Mouse (Mus musculus) spleen, adult 12 weeks (tissue): Measurements from ENCODE around the gene Uqcrq.
"Not testable (repeated sequence)": the region's sequence is repeated elsewhere in the genome, so short reads cannot be mapped to it uniquely, and the experiment has no call there.

ENCODE experiments used
- DNase-seq: peaks from one replicate; pipeline ENCODE4 v3.0.0; 2022; ENCODE audit warnings: low spot score

Uqcrq gene

DNA sequence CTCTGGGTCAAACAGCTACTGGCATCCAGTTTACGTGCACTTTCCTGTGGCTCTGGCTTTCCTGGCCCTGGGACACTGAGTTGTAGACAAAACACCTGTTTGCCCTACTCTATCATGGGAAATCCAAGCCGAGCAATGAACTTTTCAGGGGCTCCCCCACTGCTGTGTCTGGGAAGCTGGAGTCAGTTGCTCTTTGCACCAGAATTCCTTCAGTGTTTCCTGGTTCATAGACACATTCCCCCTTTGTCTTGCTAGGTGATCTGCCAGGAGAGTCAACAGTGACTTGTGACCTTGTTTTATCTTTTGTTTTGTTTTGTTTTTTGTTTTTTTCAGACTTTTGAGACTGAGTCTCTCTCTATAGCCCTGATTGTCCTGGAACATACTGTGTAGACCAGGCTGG is 20.7 kb upstream of the Uqcrq start:
- DNase-seq: no peak

DNA sequence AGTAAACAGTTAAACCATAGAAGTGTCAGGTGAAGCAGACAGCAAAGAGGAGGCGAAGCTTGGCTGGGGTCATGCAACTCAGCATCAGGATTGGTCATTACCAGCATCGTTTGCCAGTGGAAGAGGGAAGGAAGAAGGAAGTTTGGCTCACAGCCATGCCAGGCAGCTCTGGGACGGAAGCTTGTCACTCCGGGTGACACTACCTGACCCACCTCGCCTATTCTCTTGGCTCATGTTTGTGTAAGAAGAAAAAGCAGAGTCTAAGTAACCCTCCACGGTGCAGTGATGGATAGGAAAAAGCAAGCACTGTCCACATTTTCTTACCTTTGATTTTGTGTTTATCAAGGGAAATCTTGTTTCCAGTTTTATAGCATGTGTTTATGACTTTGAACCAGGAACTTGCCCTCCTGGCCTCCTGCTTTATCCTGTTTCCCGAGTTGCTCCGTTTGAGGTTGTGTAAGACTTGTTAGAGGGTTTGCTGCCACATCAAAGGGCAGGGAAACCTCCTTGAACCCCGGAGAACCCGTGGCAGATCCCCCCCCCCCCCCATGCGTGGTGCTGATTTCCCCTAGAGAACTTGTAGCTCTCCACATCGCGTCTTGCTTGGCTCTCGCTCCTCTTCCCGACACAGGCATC is 19.6 kb upstream of the Uqcrq start:
- no peak for DNase-seq

DNA sequence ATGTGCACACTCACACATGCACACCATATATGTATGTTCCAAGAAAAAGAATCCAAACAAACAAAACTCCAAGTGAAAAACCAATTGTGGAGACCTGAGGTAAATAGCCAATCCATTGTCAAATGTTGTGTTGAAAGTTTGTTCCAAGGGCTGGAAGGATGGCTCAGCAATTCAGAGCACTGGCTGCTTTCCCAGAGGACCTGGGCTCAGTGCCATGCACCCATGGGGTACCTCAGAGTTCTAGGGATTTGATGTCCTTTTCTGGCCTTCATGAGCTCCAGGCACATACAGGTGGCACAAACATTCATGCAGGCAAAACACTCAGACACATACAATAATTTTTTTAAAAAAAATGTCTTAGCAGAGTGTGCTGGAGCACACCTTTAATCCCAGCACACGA is 17.9 kb upstream of the Uqcrq start:
- DNase-seq: no peak

DNA sequence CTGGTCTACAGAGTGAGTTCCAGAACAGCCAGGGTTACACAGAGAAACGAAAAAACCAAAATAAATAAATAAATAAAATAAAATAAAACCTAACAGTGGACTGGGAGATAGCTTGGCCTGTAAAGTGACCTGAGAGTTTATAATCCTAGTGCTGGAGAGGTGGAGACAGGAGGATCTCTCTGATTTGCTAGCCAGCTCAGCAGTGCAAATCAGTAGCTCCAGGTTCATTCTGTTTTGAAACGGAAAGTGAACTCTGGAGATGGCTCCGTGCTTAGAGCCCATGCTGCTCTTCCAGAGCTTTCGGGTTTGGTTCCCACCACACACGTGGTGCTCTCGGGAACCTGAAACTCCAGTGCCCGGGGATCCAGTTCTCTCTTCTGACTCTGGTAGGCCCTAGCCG is 17.4 kb upstream of the Uqcrq start:
- DNase-seq: no peak

DNA sequence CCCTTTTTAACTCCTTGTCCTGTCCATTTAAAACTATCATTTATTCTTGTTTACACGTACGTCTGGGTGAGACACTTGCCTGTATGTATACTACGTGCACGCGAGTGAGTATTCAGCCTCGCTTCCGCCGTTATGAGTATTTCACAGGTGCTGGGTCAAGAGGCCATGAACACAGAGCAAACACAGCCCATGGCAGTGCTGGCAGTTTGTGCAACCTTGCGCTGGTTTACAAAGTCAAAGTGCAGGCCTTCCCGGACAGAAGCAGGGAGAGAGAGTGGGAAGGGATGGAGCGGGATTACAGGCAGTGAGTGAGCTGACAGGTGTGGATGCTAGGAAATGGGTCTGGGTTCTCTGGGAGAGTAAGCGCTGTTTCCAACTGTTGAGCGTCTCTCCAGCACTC is 15.6 kb upstream of the Uqcrq start:
- DNase-seq: no peak

DNA sequence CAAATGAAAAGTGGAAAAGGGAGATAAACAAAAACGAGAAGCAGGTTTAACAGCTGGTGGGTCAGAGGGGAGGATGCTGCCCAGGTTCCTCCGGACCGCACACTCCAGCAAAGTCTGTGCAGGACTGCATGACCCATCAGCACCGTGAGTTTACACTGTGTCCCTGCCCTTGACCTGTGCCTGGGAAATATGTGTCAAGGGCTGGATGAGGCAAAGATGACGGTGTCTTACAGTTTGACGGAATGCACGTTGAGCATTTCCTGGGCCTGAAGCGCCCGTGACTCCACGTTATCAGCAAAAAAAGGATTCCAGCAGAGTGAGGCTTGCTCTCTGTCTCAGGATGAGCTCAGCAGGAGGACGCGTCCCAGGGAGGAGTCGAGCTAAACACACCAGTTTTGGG is 14.9 kb upstream of the Uqcrq start:
- no peak for DNase-seq

DNA sequence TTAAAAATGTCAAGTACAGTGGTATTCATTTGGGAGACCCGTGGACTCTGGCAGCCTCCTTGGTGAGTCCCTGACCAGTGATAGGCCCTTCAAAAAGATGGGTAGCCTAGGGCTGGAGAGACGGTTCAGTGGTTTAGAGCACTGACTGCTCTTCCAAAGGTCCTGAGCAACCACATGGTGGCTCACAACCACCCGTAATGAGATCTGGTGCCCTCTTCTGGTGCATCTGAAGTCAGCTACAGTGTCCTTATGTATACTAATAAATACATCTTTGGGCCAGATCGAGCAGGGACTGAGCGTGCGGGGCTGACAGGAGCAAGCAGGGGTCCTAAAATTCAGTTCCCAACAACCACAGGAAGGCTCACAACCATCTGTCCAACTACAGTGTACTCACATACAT is 13.2 kb upstream of the Uqcrq start:
- DNase-seq: no peak

DNA sequence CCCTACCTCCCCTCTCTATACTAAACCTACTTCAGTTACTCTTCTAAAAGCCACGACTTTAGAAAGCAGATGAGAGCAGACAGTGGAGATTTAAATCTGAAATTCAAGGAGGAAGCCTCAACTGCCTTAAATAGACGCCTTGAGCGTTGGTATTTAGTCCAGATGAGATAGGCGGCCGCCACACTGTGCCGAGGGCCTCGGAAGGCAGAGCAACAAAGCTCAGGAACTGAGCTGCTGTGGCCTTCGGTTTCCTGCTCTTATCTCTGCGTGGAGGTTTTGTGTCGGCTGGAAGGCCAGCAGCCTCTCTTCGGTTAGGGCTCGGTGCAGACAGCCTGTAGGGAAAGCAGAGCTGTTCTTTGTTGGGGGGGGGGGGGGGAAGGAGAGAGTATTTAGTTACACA is 11.3 kb upstream of the Uqcrq start:
- no peak for DNase-seq

DNA sequence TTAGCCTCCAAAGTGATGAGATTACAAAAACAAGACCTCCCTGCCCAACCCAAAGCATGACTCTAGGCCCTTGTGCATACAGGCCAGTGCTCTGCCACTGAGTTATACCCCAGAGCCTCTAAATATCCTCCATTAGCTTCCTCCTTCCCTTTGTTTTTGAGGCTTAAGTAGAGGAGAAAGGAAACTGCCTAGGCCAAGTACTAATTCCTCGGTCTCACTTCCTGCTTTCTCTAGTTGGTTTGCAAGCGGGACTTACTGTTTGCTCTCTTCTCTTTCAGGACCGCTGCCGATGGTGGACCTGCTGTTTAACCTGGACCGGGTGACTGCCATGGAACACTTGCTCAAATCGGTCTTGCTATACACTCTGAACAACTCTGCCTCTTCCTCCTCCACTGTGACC is 5.7 kb upstream of the Uqcrq start:
- no peak for DNase-seq

DNA sequence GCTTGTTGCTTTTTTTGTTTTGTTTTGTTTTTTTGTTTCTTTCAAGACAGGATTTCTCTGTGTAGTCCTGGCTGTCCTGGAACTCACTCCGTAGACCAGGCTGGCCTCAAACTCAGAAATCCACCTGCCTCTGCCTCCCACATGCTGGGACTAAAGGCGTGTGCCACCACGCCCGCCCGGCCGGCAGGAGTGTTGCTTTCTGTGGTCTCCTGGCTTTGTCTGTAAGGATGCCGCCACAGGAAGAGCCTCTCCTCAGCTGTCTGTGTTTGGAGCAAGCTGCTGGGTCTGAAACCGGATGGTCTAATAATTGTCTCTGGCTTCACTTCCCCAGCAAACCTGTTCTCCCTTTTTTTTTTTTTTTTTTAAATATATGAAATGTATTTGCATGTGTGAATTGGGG is 4.9 kb upstream of the Uqcrq start:
- no peak for DNase-seq

DNA sequence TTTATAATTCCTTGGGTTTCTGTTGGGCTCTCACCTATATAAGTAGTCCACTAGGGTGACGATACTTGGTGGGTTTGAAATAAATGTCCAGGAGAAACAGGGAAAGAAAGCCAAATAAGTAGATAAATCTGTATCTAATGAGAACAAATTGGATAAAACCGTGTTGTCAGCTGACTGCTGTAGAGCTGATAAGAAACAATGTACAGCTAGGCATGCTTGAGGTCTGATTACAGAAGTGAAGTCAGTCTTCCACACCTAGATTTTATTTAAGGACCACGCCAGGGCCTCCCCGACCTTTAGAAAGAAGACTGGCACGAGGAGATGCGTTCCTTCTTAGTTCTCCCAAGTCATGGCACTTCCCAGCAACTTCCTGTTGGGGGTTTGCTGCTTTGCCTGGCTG is 2.4 kb upstream of the Uqcrq start:
- no peak for DNase-seq

DNA sequence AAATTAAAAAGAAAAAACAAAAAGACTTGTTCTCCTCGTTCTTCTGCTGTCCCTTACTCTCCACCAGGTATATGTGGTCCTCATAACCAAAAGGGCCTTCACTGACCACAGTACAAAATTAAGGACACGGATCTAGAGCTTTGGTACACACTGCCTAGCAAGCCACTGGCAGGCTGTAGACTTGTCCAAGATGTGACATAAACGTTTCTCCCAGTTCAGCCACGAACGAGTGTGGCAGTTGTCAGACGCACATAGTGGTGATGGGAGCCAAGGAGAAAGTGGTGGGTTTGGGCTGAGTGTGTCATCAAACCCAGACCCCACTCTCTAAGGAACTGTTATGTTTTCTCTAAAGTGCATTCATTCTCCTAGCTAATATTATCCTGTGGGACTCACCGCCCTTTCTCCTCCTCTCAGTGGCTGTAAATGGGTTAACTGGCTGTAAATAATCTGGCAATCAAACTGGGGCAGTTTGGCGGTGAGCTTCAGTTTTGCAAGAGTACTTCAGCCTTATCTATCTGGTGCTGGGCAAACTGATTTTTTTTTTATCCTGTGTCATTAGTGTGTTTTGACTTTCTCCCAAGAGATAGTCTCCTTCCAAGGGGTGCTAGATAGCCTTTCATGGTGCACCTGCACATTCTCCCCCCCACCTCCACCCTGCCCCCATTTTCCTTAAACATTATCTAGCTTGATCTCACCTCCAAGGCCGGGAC is 871 bp upstream of the Uqcrq start:
- DNase-seq: no peak

DNA sequence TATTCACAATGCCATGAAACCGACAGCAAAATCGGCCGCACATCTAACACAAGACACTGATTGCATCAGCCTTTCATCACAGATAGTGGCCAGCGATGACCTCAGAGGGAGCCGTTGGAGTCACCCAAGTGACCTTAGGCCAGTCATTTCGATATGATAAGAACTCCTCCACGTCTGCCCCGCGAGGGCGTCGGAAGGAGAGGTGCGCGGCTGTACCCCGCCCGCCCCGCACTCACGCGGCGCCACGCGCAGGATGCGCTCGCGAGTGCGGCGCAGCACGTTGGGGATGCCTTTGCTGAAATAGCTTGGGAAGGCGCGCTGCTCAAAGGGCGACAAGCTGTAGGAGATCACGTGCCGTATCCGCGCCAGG is 346 bp downstream of the Uqcrq start:
- DNase-seq: no peak

DNA sequence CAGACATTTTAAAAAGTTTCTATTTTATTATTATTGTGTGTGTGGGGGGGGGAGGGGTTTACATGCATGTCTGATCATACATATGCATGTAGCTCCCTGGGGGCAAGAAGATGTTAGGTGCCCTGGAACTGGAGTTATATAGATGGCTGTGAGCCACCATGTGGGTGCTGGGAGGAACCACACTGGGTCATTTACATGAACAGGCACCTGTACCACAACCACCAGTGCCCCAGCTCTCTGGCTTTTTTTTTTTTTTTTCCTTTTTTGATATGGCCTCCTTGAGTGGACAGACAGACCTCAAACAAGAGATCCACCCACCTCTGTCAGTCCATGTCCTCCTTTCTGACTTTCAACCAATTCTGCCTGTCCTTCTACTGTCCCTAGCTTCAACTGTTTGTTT is 1.4 kb downstream of the Uqcrq start:
- no peak for DNase-seq

DNA sequence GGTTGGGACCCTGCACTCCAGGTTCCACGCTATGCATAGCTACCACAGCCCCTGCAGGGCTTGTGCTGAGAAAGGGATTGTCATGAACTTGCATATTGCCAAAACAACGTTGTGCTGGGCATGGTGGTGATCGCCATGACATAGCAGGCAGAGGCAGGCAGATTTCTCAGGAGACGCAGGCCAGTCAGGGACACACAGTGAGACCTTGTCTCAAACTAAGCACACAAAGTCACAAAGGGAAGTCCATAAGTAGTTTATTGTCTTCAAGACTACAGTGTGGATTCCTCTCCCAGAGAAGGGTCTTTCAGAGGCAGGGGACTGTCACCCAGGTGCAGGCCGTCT is 1.9 kb downstream of the Uqcrq start:
- DNase-seq: no peak

DNA sequence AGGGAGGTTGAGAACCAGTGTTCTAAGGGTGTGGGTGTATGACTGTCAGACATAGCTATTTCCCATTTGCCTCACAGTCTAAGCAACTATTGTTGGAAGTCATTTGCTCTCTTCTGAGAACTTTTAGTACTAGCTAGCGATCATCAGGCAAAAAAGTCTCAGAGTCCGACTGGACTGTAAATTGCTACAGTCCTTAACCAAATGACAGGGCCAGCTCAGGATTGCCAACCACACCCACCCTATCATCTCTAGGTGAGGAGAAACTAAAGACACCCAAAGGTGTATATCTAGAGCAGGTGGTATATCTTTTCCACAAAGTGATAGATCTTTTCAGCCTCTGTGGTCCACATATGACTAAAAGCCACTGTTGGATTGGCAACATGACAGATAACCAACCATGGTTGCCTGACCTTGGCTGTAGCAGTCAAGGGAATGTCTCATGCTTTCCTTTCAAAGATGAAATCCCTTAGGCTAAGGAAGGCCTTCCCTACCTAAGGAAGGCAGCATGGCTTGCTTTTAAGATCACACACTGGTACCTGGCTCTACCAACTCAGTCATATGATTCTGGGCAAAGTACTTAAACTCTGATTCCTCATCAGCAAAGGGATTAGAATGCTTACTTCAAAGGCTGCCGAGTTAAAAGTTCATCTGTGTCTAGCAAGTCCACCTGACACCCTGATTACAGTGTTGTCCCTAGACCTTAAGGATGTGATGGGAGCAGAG is 2.5 kb downstream of the Uqcrq start:
- no peak for DNase-seq

DNA sequence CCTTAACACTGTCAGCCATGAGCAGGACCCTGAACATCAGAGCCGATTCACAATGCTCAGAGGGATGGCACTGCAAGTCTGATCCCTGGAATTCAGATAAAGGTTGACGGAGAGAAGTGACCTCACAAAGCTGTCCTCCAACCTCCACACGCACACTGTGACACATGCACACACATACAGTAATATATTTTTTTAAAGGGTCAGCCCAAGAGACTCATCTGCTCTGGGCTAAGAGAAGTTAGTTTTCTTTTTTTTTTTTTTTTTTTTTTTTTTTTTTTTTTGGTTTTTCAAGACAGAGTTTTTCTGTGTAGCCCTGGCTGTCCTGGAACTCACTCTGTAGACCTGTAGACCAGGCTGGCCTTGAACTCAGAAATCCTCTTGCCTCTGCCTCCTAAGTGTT is 3.7 kb downstream of the Uqcrq start:
- not testable (repeated sequence) for DNase-seq

DNA sequence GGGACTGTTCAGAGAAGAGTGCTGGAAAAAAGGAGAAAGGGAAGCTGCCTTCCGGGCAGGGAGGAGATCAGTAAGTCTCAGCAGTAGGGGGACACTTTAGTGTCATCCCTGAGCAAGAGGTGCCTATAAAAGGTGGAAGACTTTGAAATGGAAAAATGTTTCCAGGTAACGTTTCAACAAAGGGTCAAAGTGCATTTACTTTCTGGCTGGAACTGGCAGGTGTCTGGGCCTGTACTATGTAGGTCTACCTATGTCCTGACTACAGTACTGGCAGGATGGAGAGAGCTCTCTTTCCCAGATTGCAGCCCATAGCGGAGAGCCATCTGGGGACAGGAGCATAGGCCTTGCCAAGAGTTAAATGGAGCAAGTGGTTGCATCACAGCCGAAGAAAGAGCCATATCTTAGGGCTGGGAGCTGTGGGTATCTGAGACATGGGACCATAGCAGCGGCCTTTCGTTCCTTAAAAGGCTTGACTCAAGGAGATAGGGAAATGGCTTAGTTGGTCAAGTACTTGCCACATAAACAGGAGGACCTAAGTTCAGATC is 4.8 kb downstream of the Uqcrq start:
- DNase-seq: no peak

DNA sequence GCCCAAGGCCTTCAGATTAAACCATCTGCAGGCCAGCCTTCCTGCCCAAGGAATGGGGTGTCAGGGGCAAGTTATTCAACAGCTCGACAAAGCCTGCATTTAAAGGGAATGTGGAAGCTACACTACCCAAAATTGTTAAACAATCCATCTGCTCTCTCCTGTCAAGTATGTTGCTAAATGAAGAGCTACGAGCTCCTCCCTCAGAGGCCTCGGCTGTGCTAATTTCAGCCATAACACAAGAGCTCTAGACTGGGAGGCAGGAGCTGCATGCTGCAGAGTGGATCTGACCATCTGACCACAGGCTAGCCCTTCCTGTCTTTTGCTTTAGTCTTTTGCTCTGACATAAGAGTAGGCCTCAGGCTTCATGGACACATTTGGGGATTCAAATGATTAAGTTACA is 5.4 kb downstream of the Uqcrq start:
- no peak for DNase-seq

DNA sequence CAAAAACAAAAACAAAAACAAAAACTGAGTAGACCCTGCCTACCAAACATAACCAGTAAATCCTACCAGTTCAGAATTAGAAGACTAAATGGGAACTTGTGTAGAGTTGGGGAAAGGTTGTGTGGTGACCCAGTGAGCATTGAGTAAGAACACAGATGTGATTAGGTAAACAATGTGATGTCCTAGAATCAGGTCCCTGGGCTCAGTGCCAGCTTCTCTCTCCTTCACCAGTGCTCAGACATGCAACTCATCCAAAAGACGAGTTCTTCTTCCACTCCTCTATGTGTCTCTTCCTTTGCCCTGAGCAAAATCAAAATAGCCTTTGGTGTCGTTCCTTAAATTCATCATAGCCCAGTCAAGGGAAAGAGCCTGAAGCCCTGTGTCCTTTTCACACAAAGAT is 5.8 kb downstream of the Uqcrq start:
- DNase-seq: no peak

DNA sequence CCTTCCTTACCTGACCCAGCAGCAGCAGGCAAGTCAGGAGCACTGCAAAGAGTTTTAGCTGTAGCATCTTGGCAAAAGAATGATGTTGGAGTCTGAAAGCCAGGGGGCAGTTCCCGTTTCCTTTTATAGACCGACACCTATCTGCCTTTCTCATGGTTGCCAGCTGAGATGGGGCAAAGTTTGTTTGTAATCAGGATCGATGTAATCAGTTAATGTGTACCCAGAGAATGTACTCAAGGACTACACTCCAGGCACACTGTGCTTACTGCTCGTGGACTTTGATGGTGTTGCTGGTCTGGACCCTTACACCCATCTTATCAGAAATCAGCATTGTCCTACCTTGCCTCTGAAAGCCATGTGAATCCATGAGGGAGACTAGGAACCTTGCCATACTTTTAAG is 7.6 kb downstream of the Uqcrq start, which contains the start of gene Leap2:
Gene Leap2, minus strand, starts transcription at position 135 of the 400 bp plus-strand sequence.
- no peak for DNase-seq

DNA sequence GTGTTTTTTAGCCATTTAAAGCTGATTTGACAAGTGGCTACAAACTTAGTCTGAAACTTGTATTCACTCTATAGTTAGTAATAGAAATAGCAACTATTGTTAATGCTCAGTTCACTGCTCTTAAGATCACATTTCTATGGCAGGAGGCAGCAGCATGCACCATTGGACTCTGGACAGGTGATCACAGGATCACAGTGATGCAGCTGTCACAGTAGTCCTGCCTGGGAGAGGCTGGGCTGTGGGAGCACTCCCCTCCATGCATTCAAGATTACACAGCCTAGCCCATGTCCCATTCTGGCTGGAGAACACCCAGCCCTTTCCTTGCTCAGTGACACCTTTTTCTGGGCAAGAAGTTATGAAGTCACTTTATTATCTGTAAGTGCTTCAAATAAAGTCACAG is 12.6 kb downstream of the Uqcrq start:
- no peak for DNase-seq

DNA sequence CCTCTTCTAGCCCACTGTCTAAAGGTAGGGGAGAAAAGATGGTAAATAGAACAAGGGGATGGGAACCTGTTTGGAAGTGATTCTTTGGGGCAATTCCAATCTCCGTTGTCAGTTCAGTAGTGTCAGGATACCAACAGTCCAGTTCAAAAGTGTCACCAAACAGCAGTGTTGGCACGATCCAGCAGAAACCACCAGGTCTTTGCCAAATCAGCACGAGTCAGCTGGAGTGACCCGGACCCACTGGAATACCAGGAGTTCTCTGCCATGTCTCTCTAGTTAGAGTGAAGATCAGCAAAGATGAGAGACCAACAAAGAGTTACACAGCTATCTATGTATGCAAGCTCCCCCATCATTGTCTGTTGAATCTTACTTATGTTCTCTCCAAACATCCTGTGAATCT is 16.8 kb downstream of the Uqcrq start:
- no peak for DNase-seq
